Mouse (Mus musculus) neural tube, embryonic 15.5 days (tissue): ENCODE measurements around the gene Chd1. TPM values are rescaled to one million over a fixed set of nuclear protein-coding genes. Genes with fewer than 3 reads are reported as not detected.
"Not testable (repeated sequence)": the region's sequence is repeated elsewhere in the genome, so short reads cannot be mapped to it uniquely, and the experiment has no call there.

Source experiments
- ATAC-seq: fragments of 200-750 bp; cut with Nextera tagmentation; 2 replicates; pipeline ENCODE4 v1.8.0; 2017; ENCODE audit warnings: mild to moderate bottlenecking, moderate TSS enrichment, moderate library complexity; ENCODE audit not compliant: low FRiP score
- H3K27ac ChIP-seq: fragments of 300-500 bp; sonication (generic); replicated peaks from 2 replicates; pipeline ENCODE4 v1.5.1; 2015; ENCODE audit warnings: mild to moderate bottlenecking, inconsistent platforms
- H3K27me3 ChIP-seq: fragments of 300-500 bp; sonication (generic); replicated peaks from 2 replicates; pipeline ENCODE4 v1.6.1; 2015; ENCODE audit warnings: inconsistent platforms
- H3K36me3 ChIP-seq: fragments of 300-500 bp; sonication (generic); 2 replicates; pipeline ENCODE4 v1.6.1; 2015; ENCODE audit warnings: inconsistent platforms
- H3K4me1 ChIP-seq: fragments of 300-500 bp; sonication (generic); 2 replicates; pipeline ENCODE4 v1.6.1; 2015; ENCODE audit warnings: inconsistent platforms
- H3K4me2 ChIP-seq: fragments of 300-500 bp; sonication (generic); 2 replicates; pipeline ENCODE4 v1.6.1; 2015; ENCODE audit warnings: inconsistent platforms, mild to moderate bottlenecking, moderate library complexity
- H3K4me3 ChIP-seq: fragments of 300-500 bp; sonication (generic); replicated peaks from 2 replicates; pipeline ENCODE4 v1.5.1; 2015; ENCODE audit warnings: mild to moderate bottlenecking, inconsistent platforms
- H3K9ac ChIP-seq: fragments of 300-500 bp; sonication (generic); replicated peaks from 2 replicates; pipeline ENCODE4 v1.6.1; 2015; ENCODE audit warnings: mild to moderate bottlenecking, inconsistent platforms
- H3K9me3 ChIP-seq: fragments of 300-500 bp; sonication (generic); replicated peaks from 2 replicates; pipeline ENCODE4 v1.6.1; 2016; ENCODE audit warnings: inconsistent platforms
- WGBS: fragments of 180-500 bp; shearing (Covaris S2); methylation state at CpG from one replicate; pipeline ENCODE4 v1.1.7; 2015; ENCODE audit warnings: mixed read lengths; 5-methylcytosine and 5-hydroxymethylcytosine counted together
- polyA plus RNA-seq: library from polyadenylated mRNA; unstranded; fragments of >200 nt; fragmentation: Nextera tagmentation; extraction: Ambion mirVana; gene quantifications from 2 replicates; pipeline ENCODE4 v1.2.1, GENCODE M21; 2015

Gene Chd1
- polyA plus RNA-seq, 1 experiment from 2014 or later, result 14.1 TPM

DNA sequence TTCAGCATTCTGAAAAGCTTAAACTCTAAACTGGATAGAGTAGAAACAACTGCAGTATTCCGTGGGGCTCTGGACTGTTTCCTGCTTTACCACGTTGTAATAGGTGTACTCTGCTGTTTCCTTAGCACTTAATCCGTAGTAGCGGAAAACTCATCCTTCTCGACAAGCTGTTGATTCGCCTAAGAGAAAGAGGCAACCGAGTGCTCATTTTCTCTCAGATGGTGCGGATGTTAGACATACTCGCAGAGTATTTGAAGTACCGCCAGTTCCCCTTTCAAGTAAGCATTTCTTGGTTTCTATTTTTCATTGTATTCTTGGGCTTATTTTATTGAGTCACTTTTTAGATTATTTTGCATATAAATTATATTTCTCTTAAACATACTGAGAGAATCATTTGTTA is 38.2 kb downstream of the Chd1 start:
- Histone ChIP-seq H3K4me3 (no peak overlapping the region), H3K27ac (no peak overlapping the region), H3K9ac (no peak overlapping the region), H3K27me3 (no peaks in the 10 kb centered on the region), H3K4me1 (no peaks in the 10 kb centered on the region), H3K9me3 (no peaks in the 10 kb centered on the region), H3K4me2 (no peak overlapping the region), H3K36me3 (peaks cover 32% of the 10 kb centered on the region)
- no peak for ATAC-seq
- 96% methylated on average over 10 of the region's 10 CpGs for WGBS

DNA sequence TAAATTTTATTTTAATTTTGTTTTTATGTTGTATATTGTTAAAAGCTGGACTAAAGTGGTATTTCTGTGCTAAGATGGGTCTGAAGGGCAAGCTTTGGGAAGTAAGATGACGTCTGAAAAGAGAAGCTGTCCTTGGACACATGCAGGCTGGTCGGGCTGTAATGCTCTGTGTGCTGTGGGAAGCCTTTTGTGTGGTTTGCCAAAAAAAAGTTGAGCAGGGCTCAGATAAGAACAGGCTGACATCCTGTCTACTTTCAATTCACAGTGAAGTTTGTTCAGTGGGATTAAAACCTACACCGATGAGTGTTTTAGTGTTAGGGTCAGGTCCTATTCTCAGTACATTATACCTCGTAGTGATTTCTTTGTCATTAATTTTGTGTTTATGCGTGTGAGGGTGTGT is 38.6 kb downstream of the Chd1 start:
- 86% methylated on average over 5 of the region's 5 CpGs for WGBS
- ATAC-seq, result no peak
- Histone ChIP-seq H3K9me3 (no peaks in the 10 kb centered on the region), H3K27me3 (no peaks in the 10 kb centered on the region), H3K27ac (no peak overlapping the region), H3K4me1 (no peaks in the 10 kb centered on the region), H3K36me3 (peaks cover 36% of the 10 kb centered on the region), H3K4me3 (no peak overlapping the region), H3K9ac (no peak overlapping the region), H3K4me2 (no peak overlapping the region)

DNA sequence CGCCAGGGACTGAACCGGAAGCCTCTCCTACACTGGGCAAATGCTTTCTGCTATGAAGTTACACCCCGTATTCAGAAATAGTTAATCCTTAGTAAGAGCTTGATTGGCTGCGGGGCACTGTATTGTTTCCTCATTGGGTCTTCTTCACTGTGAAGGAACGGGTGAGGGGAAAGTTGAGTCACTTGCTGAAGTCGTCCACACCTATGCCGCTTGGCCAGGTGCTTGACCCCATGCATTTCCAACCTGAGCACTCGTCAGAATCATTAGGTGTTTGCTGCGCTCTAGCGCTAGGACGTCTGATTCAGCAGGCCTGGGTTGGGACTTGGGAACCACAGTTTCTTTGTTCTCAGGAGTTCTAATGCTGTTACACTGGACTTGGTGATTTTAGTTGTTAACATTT is 41.9 kb downstream of the Chd1 start:
- no peak overlapping the region for H3K4me3 ChIP-seq
- no peak for ATAC-seq
- H3K27me3 ChIP-seq, result no peaks in the 10 kb centered on the region
- H3K4me1 ChIP-seq, result no peaks in the 10 kb centered on the region
- H3K4me2 ChIP-seq, result no peak overlapping the region
- H3K36me3 ChIP-seq, result peaks cover 48% of the 10 kb centered on the region
- H3K27ac ChIP-seq, result no peak overlapping the region
- H3K9me3 ChIP-seq, result no peaks in the 10 kb centered on the region
- H3K9ac ChIP-seq, result no peak overlapping the region
- 91% methylated on average over 11 of the region's 11 CpGs for WGBS

DNA sequence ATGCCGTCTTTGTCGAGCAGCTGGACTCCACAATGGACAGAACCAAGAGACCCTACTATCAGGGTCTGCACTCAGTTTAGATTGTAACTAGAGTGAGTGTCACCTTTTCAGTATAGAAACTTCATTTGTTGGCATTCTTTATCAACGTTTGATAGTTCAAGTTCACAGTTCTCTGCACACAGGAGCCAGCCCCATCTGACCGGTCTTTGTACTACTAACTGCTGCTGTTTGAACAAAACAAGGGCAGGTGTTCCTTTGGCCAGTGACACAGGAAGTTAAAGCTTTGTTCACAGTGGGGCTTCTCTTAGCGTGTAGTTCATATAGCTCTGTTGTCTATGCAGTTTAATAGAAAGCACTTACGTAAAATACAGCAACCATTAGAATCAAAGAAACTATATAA is 43.3 kb downstream of the Chd1 start:
- 92% methylated on average over 6 of the region's 6 CpGs for WGBS
- no peak for ATAC-seq
- no peak overlapping the region for H3K4me3 ChIP-seq

DNA sequence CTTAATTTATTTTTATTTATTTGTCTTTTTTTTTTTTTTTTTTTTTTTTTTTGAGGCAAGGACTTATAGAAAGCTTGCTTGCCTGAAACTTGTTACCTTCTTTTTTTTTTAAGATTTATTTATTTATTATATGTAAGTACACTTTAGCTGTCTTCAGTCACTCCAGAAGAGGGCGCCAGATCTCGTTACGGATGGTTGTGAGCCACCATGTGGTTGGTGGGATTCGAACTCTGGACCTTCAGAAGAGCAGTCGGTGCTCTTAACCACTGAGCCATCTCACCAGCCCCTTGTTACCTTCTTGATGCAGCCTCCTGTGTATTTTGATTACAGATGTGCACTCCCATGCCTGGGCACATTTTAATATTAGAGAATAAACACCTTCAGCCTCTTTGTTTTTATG is 46.5 kb downstream of the Chd1 start:
- peaks cover 58% of the 10 kb centered on the region for H3K36me3 ChIP-seq
- WGBS, result 95% methylated on average over 5 of the region's 5 CpGs

More for the DNA sequence above, 43.3 kb downstream of the Chd1 start:
- Histone ChIP-seq H3K4me1 (no peaks in the 10 kb centered on the region), H3K27ac (no peak overlapping the region), H3K9me3 (no peaks in the 10 kb centered on the region), H3K27me3 (no peaks in the 10 kb centered on the region), H3K4me2 (no peak overlapping the region), H3K36me3 (peaks cover 49% of the 10 kb centered on the region), H3K9ac (no peak overlapping the region)

DNA sequence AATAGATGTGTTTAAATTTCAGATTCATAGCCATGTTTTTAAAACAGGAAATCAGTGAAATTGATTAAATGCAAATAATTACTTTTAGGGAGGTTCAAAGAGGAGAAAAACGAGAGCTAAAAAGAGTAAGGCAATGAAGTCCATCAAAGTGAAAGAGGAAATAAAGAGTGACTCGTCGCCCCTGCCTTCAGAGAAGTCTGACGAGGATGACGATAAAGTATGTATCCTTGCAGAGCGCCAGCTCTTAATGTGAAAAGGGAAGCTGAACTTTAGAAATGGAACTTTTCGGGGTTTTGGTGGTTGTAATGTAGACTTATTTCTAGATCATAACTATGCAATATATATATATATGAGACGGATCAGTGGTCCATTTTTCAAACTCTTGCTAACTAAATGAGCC is 56.4 kb downstream of the Chd1 start:
- no peak overlapping the region for H3K4me3 ChIP-seq
- H3K27ac ChIP-seq, result no peak overlapping the region
- no peak overlapping the region for H3K4me2 ChIP-seq
- H3K9ac ChIP-seq, result no peak overlapping the region
- no peaks in the 10 kb centered on the region for H3K9me3 ChIP-seq
- no peaks in the 10 kb centered on the region for H3K4me1 ChIP-seq
- H3K27me3 ChIP-seq, result no peaks in the 10 kb centered on the region
- H3K36me3 ChIP-seq, result peaks cover 63% of the 10 kb centered on the region
- WGBS, result 91% methylated on average over 8 of the region's 8 CpGs
- no peak for ATAC-seq

More for the DNA sequence above, 46.5 kb downstream of the Chd1 start:
- H3K4me3 ChIP-seq, H3K9ac ChIP-seq, ATAC-seq, H3K27me3 ChIP-seq, H3K4me1 ChIP-seq, H3K27ac ChIP-seq, H3K9me3 ChIP-seq, H3K4me2 ChIP-seq: not testable (repeated sequence)

DNA sequence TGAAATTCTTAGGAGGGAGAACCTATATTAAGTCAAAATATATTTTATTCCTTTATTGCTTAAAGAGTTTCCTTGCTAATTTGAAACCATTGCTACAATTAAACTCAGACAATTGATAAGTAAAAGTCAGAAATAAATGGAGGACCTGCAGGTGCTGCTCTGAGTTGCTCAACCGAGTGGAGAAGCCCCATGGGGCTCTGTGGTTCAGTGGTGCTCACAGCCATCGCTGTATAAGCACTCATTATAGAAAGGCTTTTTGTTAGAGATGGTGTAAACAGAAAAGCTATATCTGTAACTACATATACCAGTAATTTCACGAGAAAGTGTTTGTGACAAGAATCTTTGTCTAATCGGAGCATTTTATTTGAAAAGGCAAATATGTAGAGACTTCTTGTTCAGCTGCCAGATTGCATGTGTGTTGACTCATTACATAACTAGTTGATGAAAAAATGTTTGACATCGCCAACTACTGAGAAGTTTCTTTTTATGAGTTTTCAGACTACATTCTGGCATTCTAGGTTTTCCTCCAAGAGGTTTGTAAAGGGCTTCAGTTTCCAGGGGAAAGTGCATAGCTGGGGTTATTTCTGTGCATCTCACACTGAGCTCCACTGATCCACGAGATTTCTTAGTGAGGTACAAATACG is 64.4 kb downstream of the Chd1 start:
- Histone ChIP-seq H3K4me3 (no peak overlapping the region), H3K9ac (no peak overlapping the region), H3K27ac (no peak overlapping the region), H3K4me1 (no peaks in the 10 kb centered on the region), H3K4me2 (no peak overlapping the region), H3K9me3 (no peaks in the 10 kb centered on the region), H3K36me3 (peaks cover 62% of the 10 kb centered on the region), H3K27me3 (no peaks in the 10 kb centered on the region)
- ATAC-seq, result no peak
- 84% methylated on average over 7 of the region's 7 CpGs for WGBS

DNA sequence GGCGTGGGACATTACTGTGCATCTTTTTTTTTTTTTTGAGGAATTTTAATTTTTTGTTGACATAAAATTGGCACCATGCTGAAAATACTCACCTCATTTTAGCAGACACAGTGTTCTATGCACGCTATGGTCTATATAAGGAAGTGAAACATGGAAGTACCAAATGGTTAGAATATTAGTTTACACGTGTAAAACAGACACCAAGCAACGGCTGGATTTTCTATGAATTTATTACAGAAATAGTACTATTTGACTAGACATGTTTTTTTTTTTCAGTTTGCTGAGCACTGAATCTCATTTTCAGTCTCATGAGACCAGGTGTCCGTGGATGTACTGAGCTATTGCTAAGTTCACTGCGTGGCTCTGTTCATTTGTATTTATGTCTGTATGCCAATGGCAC is 69.2 kb downstream of the Chd1 start:
- no peaks in the 10 kb centered on the region for H3K4me1 ChIP-seq
- 77% methylated on average over 6 of the region's 6 CpGs for WGBS
- ATAC-seq, result no peak
- H3K4me3 ChIP-seq, result no peak overlapping the region
- no peaks in the 10 kb centered on the region for H3K9me3 ChIP-seq
- H3K9ac ChIP-seq, result no peak overlapping the region
- H3K4me2 ChIP-seq, result no peak overlapping the region
- H3K36me3 ChIP-seq, result peaks cover 27% of the 10 kb centered on the region
- no peaks in the 10 kb centered on the region for H3K27me3 ChIP-seq
- H3K27ac ChIP-seq, result no peak overlapping the region

DNA sequence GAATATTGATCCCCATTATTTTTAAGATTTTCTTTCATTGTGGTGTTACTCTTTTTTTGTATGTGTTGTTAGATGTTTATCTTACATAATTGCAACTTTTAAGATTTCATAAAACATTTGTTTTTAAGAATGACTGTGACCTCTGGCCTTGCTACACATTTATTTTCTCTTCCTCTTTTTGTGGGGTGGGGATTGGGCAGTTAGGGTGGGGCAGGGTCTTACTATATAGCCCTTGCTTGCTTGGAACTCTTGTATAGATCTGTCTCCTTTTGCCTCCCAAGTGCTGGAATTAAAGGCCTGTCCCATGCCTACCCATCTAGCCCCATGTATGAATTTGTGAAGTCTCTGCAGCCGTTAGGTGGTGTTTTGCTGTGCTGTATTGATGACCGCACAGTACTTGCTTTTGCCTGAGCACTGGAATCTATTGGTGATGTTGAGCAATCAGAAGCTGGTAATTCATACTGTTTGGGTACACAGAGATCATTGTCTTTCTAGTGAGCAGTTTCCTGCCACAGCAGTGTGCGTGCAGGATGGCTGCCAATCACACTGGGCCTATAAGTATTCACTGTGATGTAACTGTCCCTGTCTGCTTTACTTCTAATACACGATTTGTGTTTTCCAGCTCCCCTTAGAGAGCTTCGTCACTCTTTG is 69.9 kb downstream of the Chd1 start:
- no peaks in the 10 kb centered on the region for H3K9me3 ChIP-seq
- no peak overlapping the region for H3K4me2 ChIP-seq
- no peak for ATAC-seq
- no peak overlapping the region for H3K27ac ChIP-seq
- peaks cover 21% of the 10 kb centered on the region for H3K36me3 ChIP-seq
- no peaks in the 10 kb centered on the region for H3K27me3 ChIP-seq
- H3K9ac ChIP-seq, result no peak overlapping the region
- no peaks in the 10 kb centered on the region for H3K4me1 ChIP-seq
- H3K4me3 ChIP-seq, result no peak overlapping the region
- 83% methylated on average over 5 of the region's 5 CpGs for WGBS

DNA sequence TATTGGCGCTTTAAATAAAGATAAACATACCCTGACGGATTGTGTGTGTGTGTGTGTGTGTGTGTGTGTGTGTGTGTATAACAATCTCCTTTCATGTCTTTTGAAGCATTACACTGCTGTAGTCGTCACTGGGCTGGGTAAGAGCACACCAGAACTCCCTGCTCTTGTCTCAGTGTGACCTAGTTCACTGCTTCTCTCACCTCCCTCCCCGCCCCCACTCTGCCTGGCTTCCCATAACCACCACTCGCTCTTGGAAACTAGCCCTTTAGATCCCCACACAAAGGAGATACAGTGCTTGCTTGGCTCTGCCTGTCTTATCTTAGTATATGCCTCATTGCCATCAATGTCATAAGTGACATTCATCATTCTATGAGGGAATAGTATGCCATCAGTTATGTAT is 71.6 kb downstream of the Chd1 start:
- H3K4me2 ChIP-seq, result no peak overlapping the region
- 79% methylated on average over 5 of the region's 5 CpGs for WGBS
- H3K27ac ChIP-seq, result no peak overlapping the region
- H3K27me3 ChIP-seq, result no peaks in the 10 kb centered on the region
- H3K9me3 ChIP-seq, result no peaks in the 10 kb centered on the region
- peaks cover 6% of the 10 kb centered on the region; the same call in 1 of the 2 replicates for H3K36me3 ChIP-seq
- H3K4me3 ChIP-seq, result no peak overlapping the region
- H3K9ac ChIP-seq, result no peak overlapping the region
- ATAC-seq, result no peak
- H3K4me1 ChIP-seq, result no peaks in the 10 kb centered on the region

DNA sequence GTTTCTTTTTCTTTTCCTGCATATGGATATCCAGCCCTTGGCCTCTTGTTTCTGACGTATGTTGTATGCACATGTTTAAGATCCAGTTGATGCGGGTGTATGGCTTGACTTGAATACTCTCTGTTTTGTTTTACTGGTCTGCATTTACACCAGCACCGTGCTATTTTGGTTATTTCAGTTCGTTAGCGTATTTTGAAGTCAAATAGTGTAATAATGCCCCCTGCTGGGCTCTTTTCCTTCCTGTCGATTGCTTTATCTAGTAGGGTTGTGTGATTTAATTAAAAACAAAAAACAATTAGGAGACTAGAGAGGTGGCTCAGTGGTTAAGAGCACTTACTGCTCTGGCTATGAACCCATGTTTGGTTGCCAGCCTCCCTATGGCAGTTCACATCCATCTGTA is 73.2 kb downstream of the Chd1 start:
- H3K27ac ChIP-seq, result no peak overlapping the region
- H3K27me3 ChIP-seq, result no peaks in the 10 kb centered on the region
- ATAC-seq, result no peak
- WGBS, result 69% methylated on average over 6 of the region's 6 CpGs
- peaks cover under 1% of the 10 kb centered on the region; the same call in 1 of the 2 replicates for H3K36me3 ChIP-seq
- no peak overlapping the region for H3K4me2 ChIP-seq
- no peaks in the 10 kb centered on the region for H3K4me1 ChIP-seq
- H3K4me3 ChIP-seq, result no peak overlapping the region
- H3K9me3 ChIP-seq, result no peaks in the 10 kb centered on the region
- H3K9ac ChIP-seq, result no peak overlapping the region

DNA sequence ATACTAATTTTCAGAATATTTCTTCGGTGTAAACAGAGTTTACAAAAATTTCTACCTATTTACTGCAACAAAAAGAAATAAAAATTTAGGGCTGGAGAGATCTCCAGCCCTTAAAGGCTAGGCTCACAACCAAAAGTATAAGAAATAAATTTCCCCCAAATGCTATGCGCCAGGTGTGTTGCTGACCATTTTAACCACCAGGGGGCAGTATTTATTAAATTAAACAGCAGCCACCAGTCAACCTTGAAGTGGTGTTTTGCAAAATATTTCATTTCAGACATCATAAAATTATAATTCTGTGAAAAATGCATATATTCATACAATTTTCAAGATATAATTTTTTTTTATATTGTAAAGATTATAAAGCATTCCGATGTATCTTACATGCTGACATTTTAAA is 82.3 kb downstream of the Chd1 start:
- no peak overlapping the region for H3K4me2 ChIP-seq
- H3K36me3 ChIP-seq, result no peaks in the 10 kb centered on the region
- no peaks in the 10 kb centered on the region for H3K27me3 ChIP-seq
- no peak overlapping the region for H3K9ac ChIP-seq
- H3K9me3 ChIP-seq, result no peaks in the 10 kb centered on the region
- H3K4me1 ChIP-seq, result no peaks in the 10 kb centered on the region
- ATAC-seq, result no peak
- WGBS, result 24% methylated on average over 3 of the region's 3 CpGs
- no peak overlapping the region for H3K4me3 ChIP-seq
- no peak overlapping the region for H3K27ac ChIP-seq
